Mouse (Mus musculus) urinary bladder, postnatal 4 days (tissue): ENCODE data around the gene Krt34.

Experiments
- DNase-seq, 2 experiments: peaks; one replicate each; pipeline ENCODE4 v3.0.0; 2021 to 2022; ENCODE audit warnings: low spot score in 2 of 2

Krt34 gene

DNA sequence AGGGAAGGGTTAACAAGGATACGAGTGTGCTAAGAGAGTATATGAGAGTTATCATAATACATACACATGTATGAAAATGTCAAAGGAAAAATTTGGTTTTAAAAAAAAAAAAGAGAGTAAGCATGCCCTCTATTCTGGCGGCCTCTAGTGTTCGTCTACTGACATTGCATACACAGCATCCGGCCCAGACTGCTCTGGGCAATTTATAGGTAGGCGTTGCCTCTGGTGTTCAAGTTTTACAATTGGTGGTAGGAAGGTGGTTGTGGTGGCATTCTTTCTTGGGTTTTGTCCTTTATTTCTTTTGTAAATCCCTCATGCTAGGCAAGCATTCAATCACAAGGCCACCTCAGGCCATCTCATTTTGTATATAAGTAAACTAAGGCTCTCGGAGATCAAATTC is 36.5 kb downstream of the Krt34 start:
- peak in 1 of 2 experiments; percentile 67 for DNase-seq

DNA sequence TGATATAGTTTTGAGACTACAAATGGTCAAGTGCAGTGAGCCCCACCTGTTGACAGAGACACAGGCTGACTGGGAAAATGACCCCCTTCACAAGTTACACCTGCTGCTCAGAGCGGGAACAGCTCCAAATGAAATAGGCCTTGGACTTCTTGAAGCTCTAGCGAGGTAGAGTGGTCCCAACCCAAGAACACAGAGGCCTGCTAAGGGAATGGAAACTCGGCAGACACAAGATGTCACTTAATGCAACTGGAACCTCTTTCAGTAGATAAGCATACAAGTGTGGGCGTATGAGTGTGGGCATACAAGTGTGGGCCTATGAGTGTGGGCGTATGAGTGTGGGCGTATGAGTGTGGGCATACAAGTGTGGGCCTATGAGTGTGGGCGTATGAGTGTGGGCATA is 42.3 kb downstream of the Krt34 start:
- no peak for DNase-seq

DNA sequence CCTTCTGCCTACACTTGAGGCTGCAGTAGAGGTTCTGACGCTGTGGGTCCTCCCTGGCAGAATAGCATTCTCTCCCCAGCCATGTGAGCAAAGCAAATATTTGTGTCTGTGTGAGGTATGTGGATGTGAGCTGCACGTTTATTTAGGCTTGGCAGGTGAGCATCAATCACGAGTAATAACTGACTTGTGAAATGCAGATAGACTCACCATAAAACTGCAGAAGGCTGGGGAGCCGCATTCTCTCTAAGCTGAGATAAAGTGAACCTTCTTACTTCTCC is 47.0 kb downstream of the Krt34 start:
- no peak for DNase-seq

GRCm38 (mm10) chr11:99993620-99994383 is 47.6 kb downstream of the Krt34 start, which contains the start of gene Krtap17-1:
Gene Krtap17-1, minus strand, starts transcription at chr11:99993994.
- no peak for DNase-seq

DNA sequence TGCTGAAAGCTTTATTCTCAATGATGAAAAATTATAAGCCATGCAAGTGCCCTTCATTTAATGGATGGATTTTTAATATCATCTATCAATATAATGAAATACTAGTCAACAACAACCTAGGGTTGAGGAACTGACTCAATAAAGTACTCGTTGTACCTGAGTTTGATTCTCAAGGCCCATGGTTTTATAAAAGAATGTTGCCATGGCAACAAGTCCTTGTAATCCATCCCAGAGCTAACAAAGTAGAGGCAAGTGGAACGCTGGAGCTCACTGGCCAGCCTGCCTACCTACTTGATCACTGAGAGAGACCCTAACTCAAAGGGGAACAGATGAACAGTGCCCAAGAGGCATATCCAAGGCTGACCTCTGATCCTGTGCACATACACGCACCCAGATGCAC is 50.8 kb downstream of the Krt34 start:
- DNase-seq = peak in 1 of 2 experiments; percentile 12

DNA sequence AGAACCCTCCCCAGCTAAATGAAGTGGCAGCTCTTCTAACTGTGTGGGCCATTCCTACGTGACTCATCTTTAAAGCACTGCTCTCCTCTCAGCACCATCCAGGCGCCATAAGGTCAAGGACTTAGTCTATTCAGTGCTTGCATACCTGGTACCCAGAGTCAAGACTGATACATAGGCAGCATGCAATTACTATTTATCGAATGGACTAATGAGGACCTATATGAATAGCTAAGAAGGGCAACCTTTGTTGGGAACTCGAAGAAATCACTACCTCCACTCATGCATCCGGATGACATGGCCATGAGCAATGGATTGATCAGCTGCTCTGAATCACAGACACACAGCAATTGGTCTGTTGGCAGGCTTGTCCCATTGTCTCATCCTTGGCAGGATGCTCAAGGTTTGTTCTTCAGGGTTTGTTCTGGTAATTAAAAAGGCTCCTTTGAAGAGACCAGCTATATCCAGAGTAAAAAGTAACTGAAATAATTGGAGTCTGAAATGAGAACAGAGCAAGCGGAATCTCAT is 51.4 kb downstream of the Krt34 start:
- DNase-seq = no peak

DNA sequence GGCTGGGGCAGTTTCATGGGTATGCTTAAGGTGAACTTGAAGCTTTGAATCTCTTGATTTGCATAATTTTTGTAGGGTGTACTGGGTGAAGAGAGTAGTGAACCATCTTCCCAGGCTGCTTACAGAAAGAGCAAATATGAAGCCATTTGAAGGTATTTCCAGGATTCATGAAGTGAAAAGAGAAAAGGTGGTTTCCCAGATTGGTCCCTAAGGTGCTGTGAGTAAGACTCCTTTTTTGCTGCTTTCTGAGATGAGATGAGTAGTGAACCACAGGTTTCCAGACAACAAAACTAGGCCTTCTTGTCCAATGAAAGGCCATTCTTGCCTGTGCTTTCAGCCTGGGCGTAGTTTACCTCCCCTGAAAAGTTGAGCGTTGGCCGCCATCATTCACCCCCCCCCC is 52.8 kb downstream of the Krt34 start:
- DNase-seq = no peak
